Mouse (Mus musculus) liver, embryonic 12.5 days (tissue): ENCODE data around the gene Ryr2. TPM values are rescaled to one million over a fixed set of nuclear protein-coding genes. Genes with fewer than 3 reads are reported as not detected.
A peak's percentile ranks its signal among the peaks of the same experiment; 100 is the strongest.
"Not testable (repeated sequence)": the region's sequence is repeated elsewhere in the genome, so short reads cannot be mapped to it uniquely, and the experiment has no call there.

ENCODE experiments used
- ATAC-seq: fragments of 200-750 bp; cut with Nextera tagmentation; 2 replicates; pipeline ENCODE4 v1.8.0; 2017; ENCODE audit warnings: moderate number of reproducible peaks, mild to moderate bottlenecking, moderate library complexity
- H3K27ac ChIP-seq: fragments of 300-500 bp; sonication (generic); 2 replicates; pipeline ENCODE4 v1.5.1; 2016; ENCODE audit warnings: mild to moderate bottlenecking
- H3K27me3 ChIP-seq: fragments of 300-500 bp; sonication (generic); replicated peaks from 2 replicates; pipeline ENCODE4 v1.6.1; 2016; ENCODE audit warnings: mild to moderate bottlenecking, moderate library complexity
- H3K36me3 ChIP-seq: fragments of 300-500 bp; sonication (generic); 2 replicates; pipeline ENCODE4 v1.6.1; 2016; ENCODE audit warnings: mild to moderate bottlenecking, moderate library complexity
- H3K4me1 ChIP-seq: fragments of 300-500 bp; sonication (generic); 2 replicates; pipeline ENCODE4 v1.6.1; 2016
- H3K4me2 ChIP-seq: fragments of 300-500 bp; sonication (generic); 2 replicates; pipeline ENCODE4 v1.6.1; 2016; ENCODE audit warnings: mild to moderate bottlenecking, moderate library complexity
- H3K4me3 ChIP-seq: fragments of 300-500 bp; sonication (generic); 2 replicates; pipeline ENCODE4 v1.5.1; 2016; ENCODE audit warnings: mild to moderate bottlenecking, moderate library complexity
- H3K9ac ChIP-seq: fragments of 300-500 bp; sonication (generic); 2 replicates; pipeline ENCODE4 v1.6.1; 2016; ENCODE audit warnings: mild to moderate bottlenecking, moderate library complexity
- H3K9me3 ChIP-seq: fragments of 300-500 bp; sonication (generic); replicated peaks from 2 replicates; pipeline ENCODE4 v1.6.1; 2016; ENCODE audit warnings: mild to moderate bottlenecking, moderate library complexity
- WGBS: fragments of 180-500 bp; shearing (Covaris S2); methylation state at CpG from one replicate; pipeline ENCODE4 v1.1.7; 2016; ENCODE audit not compliant: insufficient replicate concordance; 5-methylcytosine and 5-hydroxymethylcytosine counted together
- polyA plus RNA-seq: library from polyadenylated mRNA; unstranded; fragments of >200 nt; fragmentation: Nextera tagmentation; extraction: Ambion mirVana; gene quantifications from 2 replicates; pipeline ENCODE4 v1.2.1, GENCODE M21; 2016

Gene Ryr2
- polyA plus RNA-seq, 1 experiment from 2014 or later: 0.62 TPM

- peak; percentile 73 for ATAC-seq
Measured at GRCm38 (mm10) chr13:11843889-11844288, 262.9 kb downstream of the Ryr2 start.

DNA sequence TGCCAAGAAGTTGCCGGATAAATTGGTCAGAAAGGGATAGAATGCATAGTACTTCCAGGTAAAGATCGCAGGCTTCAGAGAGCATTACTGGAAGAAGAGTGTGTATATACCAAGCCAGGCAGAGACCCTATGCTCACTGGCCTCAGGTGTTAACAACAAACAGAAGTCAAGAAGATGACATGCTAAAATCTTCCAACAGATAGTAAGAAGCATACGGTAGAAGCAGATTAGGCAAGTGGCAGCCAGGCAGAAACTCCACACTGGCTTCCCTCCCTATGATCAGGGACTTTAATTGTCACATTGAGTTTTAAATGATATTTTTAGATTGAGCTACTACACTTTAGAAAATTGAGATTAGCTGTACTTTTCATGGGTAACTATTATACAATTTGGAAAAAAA, 268.9 kb downstream of the Ryr2 start:
- Histone ChIP-seq H3K4me3 (no peak overlapping the region), H3K36me3 (no peaks in the 10 kb centered on the region), H3K27ac (peak overlapping the region; percentile 91), H3K9ac (peak overlapping the region; percentile 42; the same call in 1 of the 2 replicates), H3K27me3 (no peaks in the 10 kb centered on the region), H3K9me3 (no peaks in the 10 kb centered on the region), H3K4me2 (no peak overlapping the region), H3K4me1 (peaks cover 47% of the 10 kb centered on the region)
- WGBS: 63% methylated on average over 3 of the region's 3 CpGs
- ATAC-seq: peak; percentile 75

More at GRCm38 (mm10) chr13:11843889-11844288, 262.9 kb downstream of the Ryr2 start:
- Histone ChIP-seq H3K4me3 (no peak overlapping the region), H3K4me2 (no peak overlapping the region), H3K36me3 (no peaks in the 10 kb centered on the region), H3K27me3 (no peaks in the 10 kb centered on the region), H3K9me3 (no peaks in the 10 kb centered on the region), H3K9ac (no peak overlapping the region), H3K4me1 (peaks cover 5% of the 10 kb centered on the region), H3K27ac (no peak overlapping the region)
- WGBS: 77% methylated on average over 1 of the region's 1 CpGs

- Histone ChIP-seq H3K36me3 (no peaks in the 10 kb centered on the region), H3K4me3 (no peak overlapping the region), H3K27ac (peak overlapping the region; percentile 91), H3K9me3 (no peaks in the 10 kb centered on the region), H3K27me3 (no peaks in the 10 kb centered on the region), H3K4me1 (peaks cover 48% of the 10 kb centered on the region), H3K9ac (peak overlapping the region; percentile 42; the same call in 1 of the 2 replicates), H3K4me2 (peak overlapping the region; percentile 45)
- WGBS: 27% methylated on average over 4 of the region's 4 CpGs
- peak; percentile 56 for ATAC-seq
Measured at GRCm38 (mm10) chr13:11837152-11837551, 269.6 kb downstream of the Ryr2 start.

- Histone ChIP-seq H3K27me3 (no peaks in the 10 kb centered on the region), H3K4me2 (peak overlapping the region; percentile 52), H3K9me3 (no peaks in the 10 kb centered on the region), H3K4me1 (peaks cover 48% of the 10 kb centered on the region), H3K9ac (peak overlapping the region; percentile 54), H3K4me3 (no peak overlapping the region), H3K27ac (peak overlapping the region; percentile 91), H3K36me3 (no peaks in the 10 kb centered on the region)
- ATAC-seq: peak; percentile 93
- 26% methylated on average over 6 of the region's 6 CpGs for WGBS
Measured at GRCm38 (mm10) chr13:11836304-11837078, 270.3 kb downstream of the Ryr2 start.

DNA sequence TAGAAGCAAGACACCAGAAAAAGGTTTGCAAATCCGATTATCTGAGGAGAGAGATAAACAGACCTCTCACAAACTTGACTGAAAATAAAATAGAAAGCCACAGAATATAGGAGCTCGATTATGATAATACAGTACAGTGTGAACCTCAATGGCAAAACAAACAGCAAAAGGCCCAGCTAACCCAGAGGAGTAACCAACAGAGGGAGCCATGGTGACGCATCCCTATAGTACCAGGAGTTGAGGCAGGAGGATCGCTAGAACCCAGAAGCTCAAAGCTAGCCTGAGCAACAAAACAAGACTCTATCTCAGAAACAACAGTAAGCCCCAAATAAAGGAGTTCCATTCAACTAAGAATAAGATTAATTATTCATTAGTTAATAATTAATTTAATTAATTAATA, 275.5 kb downstream of the Ryr2 start:
- Histone ChIP-seq H3K9ac (no peak overlapping the region), H3K4me3 (no peak overlapping the region), H3K4me1 (peaks cover 16% of the 10 kb centered on the region), H3K4me2 (no peak overlapping the region), H3K36me3 (no peaks in the 10 kb centered on the region), H3K27me3 (no peaks in the 10 kb centered on the region), H3K27ac (no peak overlapping the region), H3K9me3 (no peaks in the 10 kb centered on the region)
- WGBS: 52% methylated on average over 4 of the region's 4 CpGs
- ATAC-seq: peak; percentile 51

DNA sequence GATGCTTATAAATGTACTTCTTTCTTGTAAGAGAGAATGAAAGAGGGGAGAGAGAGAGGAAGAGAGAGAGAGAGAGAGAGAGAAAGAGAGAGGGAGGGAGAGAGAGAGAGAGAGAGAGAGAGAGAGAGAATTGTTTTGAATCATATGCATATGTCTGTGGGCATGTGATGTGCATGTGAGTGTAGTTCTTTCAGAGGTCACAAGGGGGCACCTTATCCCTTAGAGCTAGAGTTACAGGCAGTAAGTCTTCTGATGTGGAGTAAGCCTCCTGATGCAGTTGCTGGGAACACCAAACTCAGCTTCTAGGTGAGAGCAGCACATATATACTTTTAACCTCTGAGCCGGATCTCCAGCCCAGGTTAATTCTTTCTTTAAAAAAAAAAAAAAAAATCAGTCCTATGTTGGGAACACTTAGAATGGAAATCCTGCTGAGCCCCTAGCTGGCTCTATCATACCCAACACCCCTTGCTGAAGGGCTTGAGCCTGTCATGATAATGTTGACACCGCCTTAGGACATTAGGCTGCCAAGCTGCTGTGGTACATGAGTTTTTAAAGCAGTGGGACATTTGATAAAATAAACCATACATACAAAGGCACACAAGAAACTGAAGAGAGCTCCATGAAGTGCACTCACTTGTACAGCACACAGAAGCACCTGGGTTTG, 281.1 kb downstream of the Ryr2 start:
- no peak overlapping the region for H3K4me2 ChIP-seq
- H3K36me3 ChIP-seq: no peaks in the 10 kb centered on the region
- no peak overlapping the region for H3K27ac ChIP-seq
- H3K4me1 ChIP-seq: no peaks in the 10 kb centered on the region
- H3K27me3 ChIP-seq: no peaks in the 10 kb centered on the region
- H3K9me3 ChIP-seq: no peaks in the 10 kb centered on the region
- 79% methylated on average over 2 of the region's 2 CpGs for WGBS
- H3K9ac ChIP-seq: no peak overlapping the region
- peak; percentile 76 for ATAC-seq
- no peak overlapping the region for H3K4me3 ChIP-seq

- no peak overlapping the region for H3K9ac ChIP-seq
- H3K36me3 ChIP-seq: no peaks in the 10 kb centered on the region
- H3K4me3 ChIP-seq: no peak overlapping the region
- H3K4me1 ChIP-seq: 0 out of 2 replicates have a peak, but pooled peaks cover 7% of the 10 kb centered on the region
- H3K9me3 ChIP-seq: no peaks in the 10 kb centered on the region
- H3K27ac ChIP-seq: no peak overlapping the region
- no peaks in the 10 kb centered on the region for H3K27me3 ChIP-seq
- WGBS: 37% methylated on average over 3 of the region's 3 CpGs
- H3K4me2 ChIP-seq: peak overlapping the region; percentile 28; the same call in 1 of the 2 replicates
- peak; percentile 91 for ATAC-seq
Measured at GRCm38 (mm10) chr13:11818723-11819122, 288.0 kb downstream of the Ryr2 start.

DNA sequence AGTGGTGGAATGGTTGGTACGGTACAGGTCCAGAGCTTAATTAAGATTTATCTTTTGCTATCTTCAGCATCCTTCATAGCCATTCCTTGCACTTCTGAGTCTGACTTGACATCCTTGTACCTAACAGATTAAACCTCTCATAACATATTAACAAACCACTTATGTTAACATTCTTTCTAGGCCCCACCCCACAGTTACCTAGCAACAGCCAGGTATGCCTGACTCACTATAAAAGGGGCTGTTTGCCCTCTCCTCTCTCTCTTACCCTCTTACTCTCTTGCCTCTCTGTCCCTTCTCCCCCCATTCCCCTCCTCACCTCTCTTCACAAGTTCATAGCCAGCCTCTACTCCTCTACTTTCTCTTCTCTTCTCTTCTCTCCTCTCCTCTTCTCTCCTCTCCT, 297.4 kb downstream of the Ryr2 start:
- not testable (repeated sequence) for H3K27ac ChIP-seq, ATAC-seq, H3K27me3 ChIP-seq, H3K36me3 ChIP-seq, H3K4me1 ChIP-seq, H3K9me3 ChIP-seq, H3K4me3 ChIP-seq, H3K4me2 ChIP-seq, H3K9ac ChIP-seq
- WGBS: 91% methylated on average over 1 of the region's 1 CpGs

GRCm38 (mm10) chr13:11792536-11792935, 314.2 kb downstream of the Ryr2 start:
- H3K27me3 ChIP-seq: no peaks in the 10 kb centered on the region
- ATAC-seq: no peak
- no peak overlapping the region for H3K4me2 ChIP-seq
- H3K9me3 ChIP-seq: no peaks in the 10 kb centered on the region
- no peak overlapping the region for H3K27ac ChIP-seq
- H3K36me3 ChIP-seq: no peaks in the 10 kb centered on the region
- H3K4me3 ChIP-seq: no peak overlapping the region
- 62% methylated on average over 3 of the region's 3 CpGs for WGBS
- no peaks in the 10 kb centered on the region for H3K4me1 ChIP-seq
- no peak overlapping the region for H3K9ac ChIP-seq

DNA sequence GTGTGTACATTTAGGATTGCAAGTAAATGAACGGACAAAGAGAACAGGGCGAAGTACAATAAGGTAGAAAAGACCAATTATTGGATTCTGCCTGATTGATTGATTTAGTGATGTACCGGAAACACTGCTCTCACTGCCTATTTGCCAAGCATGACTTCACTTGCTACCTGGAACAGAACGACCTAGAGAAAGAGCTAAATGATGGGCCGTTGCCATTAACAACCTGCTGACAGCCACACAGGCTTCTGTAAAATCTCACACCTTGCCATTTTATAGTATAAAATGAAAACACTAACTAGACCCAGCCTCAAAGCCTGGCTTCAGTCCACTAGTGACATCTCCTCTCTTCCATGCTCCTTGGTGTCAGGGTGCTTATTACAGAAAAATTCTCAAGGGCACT, 316.2 kb downstream of the Ryr2 start:
- Histone ChIP-seq H3K4me1 (no peaks in the 10 kb centered on the region), H3K4me2 (no peak overlapping the region), H3K9ac (no peak overlapping the region), H3K27me3 (no peaks in the 10 kb centered on the region), H3K4me3 (no peak overlapping the region), H3K27ac (no peak overlapping the region), H3K36me3 (no peaks in the 10 kb centered on the region), H3K9me3 (no peaks in the 10 kb centered on the region)
- no peak for ATAC-seq
- WGBS: 67% methylated on average over 5 of the region's 5 CpGs

DNA sequence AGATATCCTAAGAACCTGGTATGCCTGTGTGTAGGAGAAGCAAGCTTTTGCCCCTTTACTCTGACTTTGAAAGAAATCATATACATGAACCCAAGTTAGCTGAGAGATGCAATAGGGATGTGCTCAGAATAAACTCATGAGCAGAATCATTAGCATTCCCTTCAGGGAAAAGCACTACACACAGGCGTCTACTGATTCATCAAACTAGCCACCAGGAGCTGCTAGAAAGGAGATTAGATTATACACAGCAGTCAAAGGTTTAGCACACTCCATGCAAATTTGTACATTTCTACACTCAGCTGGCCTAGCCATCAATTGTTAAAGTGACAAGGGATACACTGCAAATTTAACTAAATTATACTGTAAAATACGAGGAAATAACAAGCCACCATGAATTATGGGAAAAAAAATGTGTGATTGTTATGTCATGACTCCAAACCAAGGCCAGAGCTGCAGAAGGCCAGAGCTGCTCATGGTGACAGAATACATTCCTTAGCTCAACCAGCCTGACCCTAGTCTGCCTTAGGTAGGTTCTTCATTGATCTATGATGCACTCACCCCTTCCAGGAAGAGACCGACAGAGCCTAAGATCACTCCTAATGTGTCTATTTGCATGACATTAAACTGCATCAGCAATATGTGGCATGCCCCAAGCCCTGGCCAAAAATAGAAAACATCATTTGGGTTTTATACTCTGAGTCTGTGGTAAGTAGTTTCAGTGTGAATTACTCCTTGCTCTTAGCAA, 324.2 kb downstream of the Ryr2 start:
- no peak overlapping the region for H3K4me2 ChIP-seq
- no peak overlapping the region for H3K27ac ChIP-seq
- no peak overlapping the region for H3K9ac ChIP-seq
- H3K9me3 ChIP-seq: no peaks in the 10 kb centered on the region
- H3K36me3 ChIP-seq: no peaks in the 10 kb centered on the region
- H3K4me1 ChIP-seq: no peaks in the 10 kb centered on the region
- no peaks in the 10 kb centered on the region for H3K27me3 ChIP-seq
- H3K4me3 ChIP-seq: no peak overlapping the region
- no peak for ATAC-seq
- WGBS: 61% methylated on average over 3 of the region's 3 CpGs

- Histone ChIP-seq H3K9ac (no peak overlapping the region), H3K27ac (no peak overlapping the region), H3K4me2 (no peak overlapping the region), H3K27me3 (no peaks in the 10 kb centered on the region), H3K36me3 (no peaks in the 10 kb centered on the region), H3K4me1 (no peaks in the 10 kb centered on the region), H3K4me3 (no peak overlapping the region), H3K9me3 (no peaks in the 10 kb centered on the region)
- no peak for ATAC-seq
- WGBS: 57% methylated on average over 2 of the region's 2 CpGs
Measured at GRCm38 (mm10) chr13:11781065-11781464, 325.7 kb downstream of the Ryr2 start.
